Mouse (Mus musculus): Measurements from ENCODE around the gene Tnf.

Tnf gene

GRCm38 (mm10) chr17:35174201-35174977, 27.4 kb downstream of the Tnf start:
- no peak for DNase-seq (ENCODE audit: low read depth, low spot score)

- DNase-seq (ENCODE audit: low read depth, low spot score) = no peak
Measured at GRCm38 (mm10) chr17:35173329-35173728, 28.5 kb downstream of the Tnf start.

- DNase-seq (ENCODE audit: low read depth, low spot score) = no peak
Measured at GRCm38 (mm10) chr17:35172445-35173234, 29.2 kb downstream of the Tnf start.

- no peak for DNase-seq (ENCODE audit: low read depth, low spot score)
Measured at GRCm38 (mm10) chr17:35168541-35169207, 33.1 kb downstream of the Tnf start.

- no peak for DNase-seq (ENCODE audit: low read depth, low spot score)
Measured at GRCm38 (mm10) chr17:35167794-35168193, 34.0 kb downstream of the Tnf start.

GRCm38 (mm10) chr17:35166352-35167035, 35.3 kb downstream of the Tnf start:
- peak; percentile 64 for DNase-seq (ENCODE audit: low read depth, low spot score)

GRCm38 (mm10) chr17:35165451-35166155, 36.2 kb downstream of the Tnf start:
- DNase-seq (ENCODE audit: low read depth, low spot score) = no peak

GRCm38 (mm10) chr17:35164568-35165450, 37.0 kb downstream of the Tnf start, which contains the start of gene Prrc2a:
Gene Prrc2a (minus strand): TSS chr17:35164897.
- peak; percentile 98 for DNase-seq (ENCODE audit: low read depth, low spot score)

- no peak for DNase-seq (ENCODE audit: low read depth, low spot score)
Measured at GRCm38 (mm10) chr17:35164218-35164567, 37.6 kb downstream of the Tnf start.

- DNase-seq (ENCODE audit: low read depth, low spot score) = no peak
Measured at GRCm38 (mm10) chr17:35163326-35164081, 38.3 kb downstream of the Tnf start.

- DNase-seq (ENCODE audit: low read depth, low spot score) = no peak
Measured at GRCm38 (mm10) chr17:35162730-35163129, 39.1 kb downstream of the Tnf start.

- no peak for DNase-seq (ENCODE audit: low read depth, low spot score)
Measured at GRCm38 (mm10) chr17:35162121-35162520, 39.7 kb downstream of the Tnf start.

GRCm38 (mm10) chr17:35161421-35161820, 40.4 kb downstream of the Tnf start:
- DNase-seq (ENCODE audit: low read depth, low spot score) = no peak

- DNase-seq (ENCODE audit: low read depth, low spot score) = no peak
Measured at GRCm38 (mm10) chr17:35159638-35160037, 42.2 kb downstream of the Tnf start.

GRCm38 (mm10) chr17:35158850-35159593, 42.8 kb downstream of the Tnf start:
- DNase-seq (ENCODE audit: low read depth, low spot score) = no peak

GRCm38 (mm10) chr17:35157661-35158175, 44.1 kb downstream of the Tnf start:
- DNase-seq (ENCODE audit: low read depth, low spot score) = no peak

- no peak for DNase-seq (ENCODE audit: low read depth, low spot score)
Measured at GRCm38 (mm10) chr17:35157254-35157653, 44.6 kb downstream of the Tnf start.

GRCm38 (mm10) chr17:35156461-35157200, 45.2 kb downstream of the Tnf start:
- no peak for DNase-seq (ENCODE audit: low read depth, low spot score)
